Mouse (Mus musculus): ENCODE results near the gene Eppin.

DNA sequence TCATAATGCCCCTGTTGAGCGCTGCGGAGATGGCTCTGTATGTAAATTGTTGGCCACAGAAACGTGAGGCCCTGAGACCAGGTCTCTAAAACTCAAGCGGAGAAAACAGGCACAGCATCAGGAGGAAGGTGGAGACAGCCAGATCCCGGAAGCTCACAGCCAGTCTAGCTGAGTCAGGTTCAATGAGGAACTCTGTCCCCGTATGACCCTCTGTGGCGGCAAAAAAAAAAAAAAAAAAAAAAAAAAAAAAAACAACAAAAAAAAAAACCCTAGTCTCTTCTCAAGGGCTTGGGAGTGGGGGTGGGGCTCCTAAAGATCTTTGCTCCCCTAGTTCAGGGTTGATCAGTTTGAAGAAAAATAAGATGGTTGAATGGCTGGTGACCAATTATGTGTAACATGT lies 47.7 kb upstream of the Eppin start:
- no peak for TF ChIP-seq POLR2A (IDR thresholded peaks at IDR 0.05; ENCODE audit: control insufficient read depth, extremely low read depth, insufficient read depth, low read length, poor library complexity)
- no peak for TF ChIP-seq CTCF (IDR thresholded peaks at IDR 0.05; ENCODE audit: borderline replicate concordance, control insufficient read depth, extremely low read depth, insufficient read depth, low read length, poor library complexity)

Measured in thymus, adult 2 months (tissue).